Mouse (Mus musculus): Measurements from ENCODE around the gene Dmac1. TPM values are rescaled to one million over a fixed set of nuclear protein-coding genes. Genes with fewer than 3 reads are reported as not detected.

Dmac1 gene
- polyA plus RNA-seq (2016; fragmentation: Nextera tagmentation; extraction: Ambion mirVana), result 114 and 118 TPM in 2 replicates

DNA sequence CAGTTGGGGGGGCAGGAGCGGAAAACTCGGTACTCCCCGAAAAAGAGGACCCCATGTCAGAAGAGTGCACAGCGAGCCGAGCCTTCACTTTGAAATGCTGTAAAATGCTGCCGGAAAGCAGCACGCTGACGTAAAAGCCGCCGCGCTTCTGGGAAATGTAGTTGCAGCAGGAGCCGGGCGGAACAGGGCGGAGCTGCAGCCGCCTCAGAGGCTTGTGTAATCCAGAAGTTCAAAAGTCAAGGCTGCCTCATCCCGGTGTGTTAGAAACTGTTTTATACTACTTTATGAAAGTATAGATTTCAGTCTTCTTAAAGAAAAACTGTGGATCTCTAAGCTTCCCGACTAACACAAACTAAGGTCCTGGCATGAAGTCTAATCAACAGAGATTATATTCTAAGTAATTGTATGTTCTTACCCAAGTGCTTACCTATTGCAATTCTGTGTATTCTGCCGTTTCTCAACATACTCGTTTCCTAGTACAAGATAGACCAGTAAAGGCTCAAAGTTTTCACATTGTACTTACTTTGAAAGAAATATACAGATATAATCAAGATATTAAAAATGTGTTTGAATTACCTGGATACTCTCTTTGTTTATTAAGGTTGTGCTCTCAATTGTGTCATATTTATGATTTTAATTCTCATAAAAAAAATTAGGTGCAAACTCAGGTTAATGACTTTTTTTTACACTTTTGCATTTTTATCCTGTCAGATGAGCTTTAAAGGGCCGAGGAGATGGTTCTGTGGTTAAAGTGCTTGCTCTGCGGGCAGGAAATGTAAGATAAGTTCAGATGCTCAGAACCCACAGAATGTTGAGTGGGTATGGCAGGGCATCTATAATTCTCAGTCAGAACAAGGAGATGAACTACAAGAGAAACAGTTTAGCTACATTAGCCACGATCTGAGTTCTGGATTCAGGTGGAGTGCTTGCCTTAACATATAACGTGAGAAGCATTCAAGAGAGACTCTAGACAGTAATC lies at the start of gene Dmac1:
Gene Dmac1 (minus strand): TSS at position 109 of the 979 bp plus-strand sequence.
- Histone ChIP-seq H3K4me1 (peaks cover 3% of the 10 kb centered on the region; the same call in 1 of the 2 replicates), H3K27ac (no peak within 1 kb of the TSS), H3K36me3 (replicated peaks) (peaks cover 6% of the 10 kb centered on the region), H3K27me3 (no peaks in the 10 kb centered on the region), H3K9me3 (no peaks in the 10 kb centered on the region), H3K9ac (peak within 1 kb of the TSS; percentile 87), H3K4me2 (peak within 1 kb of the TSS; percentile 69), H3K4me3 (replicated peaks) (peak within 1 kb of the TSS; percentile 84)
- peak; percentile 96 for ATAC-seq (ENCODE audit: low FRiP score)
- 19% methylated on average over 23 of the region's 23 CpGs for WGBS

DNA sequence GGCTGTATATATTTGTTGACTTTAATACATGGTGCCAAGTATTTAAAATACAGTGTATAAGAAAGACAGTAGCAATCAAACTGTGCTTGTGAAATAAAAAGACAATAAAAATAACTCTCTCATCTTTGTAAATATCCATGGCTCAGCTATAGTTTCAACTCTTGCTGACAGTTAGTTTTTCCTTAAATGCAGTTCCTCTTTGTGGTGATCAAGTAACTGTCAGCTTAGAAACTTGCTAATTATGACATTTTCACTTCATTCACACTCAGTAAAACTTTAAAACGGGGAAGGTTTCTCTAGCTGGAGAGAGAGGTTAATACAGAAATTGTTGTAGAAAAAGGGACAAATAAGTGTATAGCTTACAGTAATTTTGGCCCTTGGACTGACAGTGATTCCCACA lies 37.3 kb upstream of the Dmac1 start:
- Histone ChIP-seq H3K4me2 (no peak overlapping the region), H3K4me1 (no peaks in the 10 kb centered on the region), H3K36me3 (replicated peaks) (no peaks in the 10 kb centered on the region), H3K4me3 (replicated peaks) (no peak overlapping the region), H3K27ac (no peak overlapping the region), H3K9ac (no peak overlapping the region), H3K27me3 (no peaks in the 10 kb centered on the region), H3K9me3 (no peaks in the 10 kb centered on the region)
- WGBS, result 86% methylated on average over 1 of the region's 1 CpGs
- no peak for ATAC-seq (ENCODE audit: low FRiP score)

DNA sequence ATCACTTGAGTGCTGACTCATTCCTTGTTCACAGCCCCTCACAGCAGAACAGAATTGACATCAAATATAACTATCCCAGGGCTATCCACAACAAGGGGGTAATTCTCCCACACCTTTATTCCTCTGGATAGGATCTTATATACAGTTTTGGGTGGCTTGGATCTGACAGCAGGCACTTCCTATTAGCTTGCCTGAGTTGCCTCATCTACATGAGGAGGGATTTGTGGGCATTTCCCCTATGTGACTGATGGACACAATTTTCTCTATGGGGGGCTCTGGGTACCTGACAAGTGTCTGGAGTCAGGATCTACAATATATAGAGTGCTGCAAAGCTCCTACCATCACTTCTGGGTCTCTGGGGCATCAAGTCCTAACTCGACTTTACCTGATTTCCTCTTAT lies 36.9 kb upstream of the Dmac1 start:
- WGBS, result 97% methylated on average over 1 of the region's 1 CpGs
- no peaks in the 10 kb centered on the region for H3K27me3 ChIP-seq
- no peak overlapping the region for H3K27ac ChIP-seq
- no peaks in the 10 kb centered on the region for H3K9me3 ChIP-seq
- no peak overlapping the region for H3K4me2 ChIP-seq
- no peak overlapping the region for H3K4me3 ChIP-seq (replicated peaks)
- no peak for ATAC-seq (ENCODE audit: low FRiP score)
- H3K9ac ChIP-seq, result no peak overlapping the region
- H3K4me1 ChIP-seq, result no peaks in the 10 kb centered on the region
- H3K36me3 ChIP-seq (replicated peaks), result no peaks in the 10 kb centered on the region

DNA sequence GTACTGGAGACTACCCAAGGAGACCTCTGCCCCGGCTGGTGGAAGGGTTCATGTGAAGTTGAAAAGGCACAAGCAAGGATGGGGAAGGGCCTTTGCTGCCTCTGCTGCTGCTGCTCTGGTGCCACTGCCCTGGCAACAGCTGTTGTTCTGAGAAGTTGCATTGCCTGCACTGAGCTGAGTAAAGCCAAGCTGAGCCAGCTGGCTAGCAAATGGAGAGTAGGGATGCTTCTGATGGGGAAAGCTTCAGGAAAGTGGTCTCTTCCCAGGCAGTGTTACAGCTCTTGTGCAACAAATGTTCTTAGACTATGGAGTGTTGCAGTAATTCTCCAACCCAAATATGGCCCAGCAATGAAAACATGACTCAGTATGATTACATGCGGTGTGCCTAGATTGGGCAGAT lies 33.8 kb upstream of the Dmac1 start:
- Histone ChIP-seq H3K27me3 (no peaks in the 10 kb centered on the region), H3K27ac (no peak overlapping the region), H3K9me3 (no peaks in the 10 kb centered on the region), H3K36me3 (replicated peaks) (no peaks in the 10 kb centered on the region), H3K9ac (no peak overlapping the region), H3K4me3 (replicated peaks) (no peak overlapping the region), H3K4me2 (no peak overlapping the region), H3K4me1 (no peaks in the 10 kb centered on the region)
- 90% methylated on average over 2 of the region's 2 CpGs for WGBS
- ATAC-seq (ENCODE audit: low FRiP score), result no peak

DNA sequence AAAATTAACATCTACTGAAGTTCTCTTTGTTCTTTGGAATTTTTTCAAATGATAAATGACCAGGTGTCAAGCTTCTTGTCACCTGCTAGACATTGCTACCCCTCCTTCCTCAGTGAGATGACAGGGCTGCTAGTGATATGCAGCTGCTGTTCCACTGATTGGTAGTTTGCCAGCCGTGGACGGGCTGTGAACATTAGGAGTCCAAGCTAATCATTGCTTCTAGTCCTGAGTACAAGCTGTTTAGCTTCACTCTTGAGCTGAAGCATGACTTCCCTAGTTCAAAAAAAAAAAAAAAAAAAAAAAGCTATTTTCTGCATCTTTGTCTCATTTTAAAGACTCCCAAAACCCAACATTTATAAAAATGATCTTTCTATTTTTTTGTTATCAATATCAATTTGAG lies 33.2 kb upstream of the Dmac1 start:
- no peaks in the 10 kb centered on the region for H3K36me3 ChIP-seq (replicated peaks)
- H3K4me1 ChIP-seq, result no peaks in the 10 kb centered on the region
- H3K9me3 ChIP-seq, result no peaks in the 10 kb centered on the region
- H3K27ac ChIP-seq, result no peak overlapping the region
- no peak overlapping the region for H3K4me3 ChIP-seq (replicated peaks)
- no peak overlapping the region for H3K9ac ChIP-seq
- 73% methylated on average over 2 of the region's 2 CpGs for WGBS
- ATAC-seq (ENCODE audit: low FRiP score), result no peak
- no peaks in the 10 kb centered on the region for H3K27me3 ChIP-seq
- no peak overlapping the region for H3K4me2 ChIP-seq

DNA sequence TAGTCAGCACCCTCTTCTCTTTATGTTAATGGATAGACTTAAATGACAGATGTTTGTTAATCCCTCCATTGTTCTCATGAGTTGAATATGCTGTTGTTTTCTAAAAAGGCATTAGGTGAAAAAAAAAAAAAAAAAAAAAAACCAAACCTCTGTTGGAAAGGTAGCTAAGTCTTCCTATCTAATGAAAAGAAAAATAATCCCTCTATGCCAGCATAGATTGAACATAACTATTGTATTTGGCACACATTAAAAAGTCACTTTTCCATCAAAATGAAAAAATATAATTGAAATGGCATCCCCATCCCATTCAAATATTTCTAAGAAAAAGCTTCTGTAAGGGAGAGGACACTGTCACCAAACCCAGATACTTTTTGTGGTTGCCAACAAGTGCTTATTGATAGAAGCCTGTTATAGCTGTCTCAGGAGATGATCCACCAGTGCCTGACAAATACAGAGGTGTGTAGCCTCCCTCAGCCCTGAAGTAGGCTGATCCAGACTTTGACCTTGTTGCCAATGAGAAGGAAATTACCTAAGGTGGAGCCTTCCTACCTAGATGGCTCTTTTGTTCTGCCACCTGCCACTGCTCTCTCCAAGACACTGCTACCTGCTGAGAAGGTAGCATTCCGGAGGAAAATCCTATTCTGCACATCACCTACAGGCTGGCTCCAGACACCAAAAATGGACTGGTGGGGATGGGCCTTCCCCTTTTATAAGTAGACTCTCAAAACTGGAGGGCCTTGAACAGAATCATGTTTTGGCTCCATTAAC lies 22.3 kb upstream of the Dmac1 start:
- Histone ChIP-seq H3K27me3 (no peaks in the 10 kb centered on the region), H3K9ac (no peak overlapping the region), H3K9me3 (no peaks in the 10 kb centered on the region), H3K36me3 (replicated peaks) (no peaks in the 10 kb centered on the region), H3K4me3 (replicated peaks) (no peak overlapping the region), H3K4me2 (no peak overlapping the region), H3K27ac (no peak overlapping the region), H3K4me1 (no peaks in the 10 kb centered on the region)
- ATAC-seq (ENCODE audit: low FRiP score), result no peak
- WGBS, result 48% methylated on average over 1 of the region's 1 CpGs

DNA sequence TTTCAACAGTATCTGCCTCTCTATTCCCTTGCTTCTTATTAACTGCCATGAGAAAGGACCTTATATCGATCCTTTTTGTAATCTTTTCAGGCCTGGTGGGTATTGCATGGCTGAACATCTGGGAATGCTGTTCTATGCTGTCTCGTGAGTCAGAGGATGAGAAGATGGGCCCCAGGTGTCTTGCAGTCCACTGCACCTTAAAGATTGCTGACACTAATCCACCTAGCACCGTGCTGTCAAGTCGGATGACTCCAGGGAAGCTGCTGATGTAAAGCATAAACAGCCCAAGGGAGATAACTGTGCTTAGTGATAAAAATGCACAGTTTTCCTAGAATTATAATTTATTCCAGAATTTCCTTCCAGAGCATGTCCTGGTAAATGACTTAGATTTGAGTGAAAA lies 14.2 kb upstream of the Dmac1 start:
- H3K9me3 ChIP-seq, result no peaks in the 10 kb centered on the region
- ATAC-seq (ENCODE audit: low FRiP score), result no peak
- H3K27me3 ChIP-seq, result no peaks in the 10 kb centered on the region
- no peaks in the 10 kb centered on the region for H3K36me3 ChIP-seq (replicated peaks)
- H3K27ac ChIP-seq, result no peak overlapping the region
- WGBS, result 73% methylated on average over 4 of the region's 4 CpGs
- H3K9ac ChIP-seq, result no peak overlapping the region
- H3K4me1 ChIP-seq, result no peaks in the 10 kb centered on the region
- H3K4me3 ChIP-seq (replicated peaks), result no peak overlapping the region
- H3K4me2 ChIP-seq, result no peak overlapping the region

DNA sequence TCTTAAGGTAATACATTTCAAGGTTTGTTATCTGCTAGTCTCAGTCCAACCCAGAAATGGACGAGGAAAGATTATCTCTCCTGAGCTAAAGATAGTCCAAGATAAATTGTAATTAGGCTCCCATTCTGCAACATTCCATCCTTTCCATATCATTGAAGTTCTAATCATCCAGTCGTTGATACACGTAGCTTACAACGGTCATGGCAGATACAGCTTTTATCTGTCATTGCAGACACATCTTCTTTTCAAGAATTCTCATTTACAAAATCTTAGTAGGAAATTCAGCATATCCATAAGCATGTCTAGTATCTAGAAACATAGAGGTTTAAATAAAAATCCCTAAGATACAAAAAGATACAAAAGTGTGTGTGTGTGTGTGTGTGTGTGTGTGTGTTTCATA lies 13.0 kb upstream of the Dmac1 start:
- Histone ChIP-seq H3K4me1 (no peaks in the 10 kb centered on the region), H3K9ac (no peak overlapping the region), H3K36me3 (replicated peaks) (no peaks in the 10 kb centered on the region), H3K27ac (no peak overlapping the region), H3K4me3 (replicated peaks) (no peak overlapping the region), H3K9me3 (no peaks in the 10 kb centered on the region), H3K4me2 (no peak overlapping the region), H3K27me3 (no peaks in the 10 kb centered on the region)
- no peak for ATAC-seq (ENCODE audit: low FRiP score)
- WGBS, result 85% methylated on average over 4 of the region's 4 CpGs

DNA sequence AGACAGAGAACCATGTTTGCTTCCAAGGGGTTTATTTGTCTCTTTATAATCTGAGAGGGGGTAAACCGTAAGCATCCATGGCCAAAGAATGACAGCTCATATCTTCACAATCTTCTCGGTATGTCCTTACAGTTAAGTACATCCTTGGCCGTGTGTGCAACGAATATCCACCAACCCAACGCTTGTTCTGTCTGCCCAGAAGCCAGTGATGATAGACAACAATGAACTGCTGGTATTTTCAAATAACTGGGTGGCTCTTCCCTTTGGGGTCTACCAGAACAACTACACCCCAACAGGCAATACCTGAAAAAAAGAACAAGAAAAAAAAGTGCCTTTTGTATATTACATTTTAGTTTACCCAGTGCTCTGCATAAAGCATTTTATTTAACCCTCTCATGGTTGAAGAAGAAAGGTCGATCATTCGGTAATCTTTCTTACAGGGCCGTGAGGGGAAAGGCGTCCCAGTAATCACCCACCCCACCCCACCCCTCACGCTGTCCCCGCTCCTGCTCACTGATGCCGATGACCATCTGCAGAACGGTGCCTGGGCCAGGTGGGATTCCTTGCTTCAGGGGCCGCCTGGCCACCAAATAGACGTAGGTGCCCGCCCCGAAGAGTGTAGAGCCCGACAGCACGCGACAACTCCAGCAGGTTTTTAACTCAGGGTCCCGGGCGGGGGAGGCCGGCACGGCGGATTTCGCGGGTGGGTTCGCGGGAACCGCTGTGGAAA lies 473 bp downstream of the Dmac1 start:
- Histone ChIP-seq H3K9ac (peak overlapping the region; percentile 87), H3K27ac (no peak overlapping the region), H3K4me3 (replicated peaks) (peak overlapping the region; percentile 84), H3K9me3 (no peaks in the 10 kb centered on the region), H3K4me2 (peak overlapping the region; percentile 69), H3K36me3 (replicated peaks) (peaks cover 8% of the 10 kb centered on the region), H3K27me3 (no peaks in the 10 kb centered on the region), H3K4me1 (peaks cover 3% of the 10 kb centered on the region; the same call in 1 of the 2 replicates)
- 8% methylated on average over 30 of the region's 30 CpGs for WGBS
- peak; percentile 91 for ATAC-seq (ENCODE audit: low FRiP score)

DNA sequence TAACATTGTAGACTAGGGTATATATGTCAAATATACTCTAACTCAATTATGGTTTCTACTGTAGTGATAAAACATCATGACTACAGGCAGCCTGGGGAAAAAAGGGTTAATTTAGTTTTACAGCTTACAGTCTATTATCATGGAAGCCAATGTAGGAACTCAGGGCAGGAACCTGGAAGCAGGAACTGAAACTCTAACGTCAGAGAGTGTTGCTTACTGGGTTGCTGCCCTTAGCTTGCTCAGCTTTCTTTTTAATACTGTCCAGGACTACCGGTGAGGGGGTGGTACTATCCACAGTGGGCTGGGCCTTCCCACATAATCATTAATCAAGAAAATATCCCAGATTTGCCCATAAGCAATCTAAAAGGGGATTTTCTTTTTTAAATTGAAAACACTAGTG lies 2.4 kb downstream of the Dmac1 start:
- no peak overlapping the region for H3K4me2 ChIP-seq
- H3K36me3 ChIP-seq (replicated peaks), result peaks cover 16% of the 10 kb centered on the region
- H3K9me3 ChIP-seq, result no peaks in the 10 kb centered on the region
- H3K4me1 ChIP-seq, result peaks cover 3% of the 10 kb centered on the region; the same call in 1 of the 2 replicates
- H3K9ac ChIP-seq, result no peak overlapping the region
- no peak overlapping the region for H3K27ac ChIP-seq
- no peaks in the 10 kb centered on the region for H3K27me3 ChIP-seq
- no peak overlapping the region for H3K4me3 ChIP-seq (replicated peaks)
- no peak for ATAC-seq (ENCODE audit: low FRiP score)
- 85% methylated on average over 2 of the region's 2 CpGs for WGBS

DNA sequence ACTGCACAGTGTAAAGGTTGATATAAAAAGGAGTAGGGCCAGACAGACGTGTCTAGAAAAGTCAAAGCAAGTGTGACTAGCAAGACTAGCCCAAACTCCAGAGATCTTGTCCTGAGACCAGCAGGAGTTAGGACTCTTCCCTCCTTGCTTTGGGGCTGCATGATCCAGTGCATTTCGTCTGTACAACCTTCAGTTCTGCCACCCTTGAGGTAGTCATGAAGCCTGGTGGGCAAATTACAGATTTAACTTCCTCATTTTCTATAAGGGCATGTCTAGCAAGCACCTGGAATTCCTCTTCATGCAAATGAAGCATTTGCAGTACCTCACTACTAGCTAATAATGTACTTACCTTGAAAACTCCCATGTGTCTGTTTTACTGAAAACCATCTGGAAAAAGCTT lies 10.2 kb downstream of the Dmac1 start:
- Histone ChIP-seq H3K9ac (no peak overlapping the region), H3K4me3 (replicated peaks) (no peak overlapping the region), H3K27ac (no peak overlapping the region), H3K36me3 (replicated peaks) (peaks cover 10% of the 10 kb centered on the region), H3K4me2 (no peak overlapping the region), H3K27me3 (no peaks in the 10 kb centered on the region), H3K4me1 (no peaks in the 10 kb centered on the region), H3K9me3 (no peaks in the 10 kb centered on the region)
- 78% methylated on average over 2 of the region's 2 CpGs for WGBS
- no peak for ATAC-seq (ENCODE audit: low FRiP score)
